Mouse (Mus musculus) liver, postnatal 0 days (tissue): ENCODE measurements around the gene Cers5. TPM values are rescaled to one million over a fixed set of nuclear protein-coding genes. Genes with fewer than 3 reads are reported as not detected.
"Not testable (repeated sequence)": the region's sequence is repeated elsewhere in the genome, so short reads cannot be mapped to it uniquely, and the experiment has no call there.

Experiments used
- ATAC-seq: fragments of 200-750 bp; cut with Nextera tagmentation; 2 replicates; pipeline ENCODE4 v1.8.0; 2017; ENCODE audit warnings: mild to moderate bottlenecking, moderate library complexity
- DNase-seq: peaks from one replicate; pipeline ENCODE4 v3.0.0-alpha.2; 2016
- H3K27ac ChIP-seq: fragments of 300-500 bp; sonication (generic); 2 replicates; pipeline ENCODE4 v1.5.1; 2014; ENCODE audit warnings: antibody characterized with exemption, moderate library complexity, mild to moderate bottlenecking, low read depth
- H3K27me3 ChIP-seq: fragments of 300-500 bp; sonication (generic); 2 replicates; pipeline ENCODE4 v1.6.1; 2014; ENCODE audit warnings: low read length, control low read depth, mixed read lengths; ENCODE audit not compliant: insufficient read depth
- H3K36me3 ChIP-seq: fragments of 300-500 bp; sonication (generic); replicated peaks from 2 replicates; pipeline ENCODE4 v1.6.1; 2014; ENCODE audit warnings: mild to moderate bottlenecking, control low read depth, low read length, moderate library complexity, mixed read lengths; ENCODE audit not compliant: insufficient read depth
- H3K4me1 ChIP-seq: fragments of 300-500 bp; sonication (generic); 2 replicates; pipeline ENCODE4 v1.6.1; 2014; ENCODE audit warnings: antibody characterized with exemption, mild to moderate bottlenecking, control low read depth; ENCODE audit not compliant: insufficient read depth
- H3K4me2 ChIP-seq: fragments of 300-500 bp; sonication (generic); 2 replicates; pipeline ENCODE4 v1.6.1; 2014; ENCODE audit warnings: low read depth, mild to moderate bottlenecking, low read length, moderate library complexity, mixed read lengths
- H3K4me3 ChIP-seq: fragments of 300-500 bp; sonication (generic); 2 replicates; pipeline ENCODE4 v1.5.1; 2014; ENCODE audit warnings: low read depth, low read length
- H3K9ac ChIP-seq: fragments of 300-500 bp; sonication (generic); replicated peaks from 2 replicates; pipeline ENCODE4 v1.6.1; 2014; ENCODE audit warnings: mild to moderate bottlenecking, moderate library complexity
- H3K9me3 ChIP-seq: fragments of 300-500 bp; sonication (generic); 2 replicates; pipeline ENCODE4 v1.6.1; 2016; ENCODE audit warnings: mild to moderate bottlenecking, control low read depth, low read length, mixed read lengths
- CTCF ChIP-seq: sonication (generic); IDR thresholded peaks from 2 replicates; pipeline ENCODE4 v1.5.1; 2016; ENCODE audit warnings: antibody characterized with exemption, low read depth
- EP300 ChIP-seq: IDR thresholded peaks from 2 replicates; pipeline ENCODE4 v1.6.1; 2016; ENCODE audit warnings: antibody characterized with exemption, low read depth, mild to moderate bottlenecking
- WGBS: fragments of 180-500 bp; shearing (Covaris S2); extraction: QIAGEN DNeasy Blood & Tissue Kit; methylation state at CpG from one replicate; pipeline ENCODE4 v1.1.7; 2014; ENCODE audit not compliant: insufficient replicate concordance; 5-methylcytosine and 5-hydroxymethylcytosine counted together
- polyA plus RNA-seq: library from polyadenylated mRNA; unstranded; fragments of >200 nt; fragmentation: Nextera tagmentation; extraction: Ambion mirVana; gene quantifications from 2 replicates; pipeline ENCODE4 v1.2.1, GENCODE M21; 2015

Gene Cers5
- polyA plus RNA-seq, result 6.7 and 7.0 TPM in 2 replicates

DNA sequence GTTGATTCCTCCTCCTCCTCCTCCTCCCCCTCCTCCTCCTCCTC, at the start of gene Cers5:
Gene Cers5, minus strand, starts transcription at position 5 of the 44 bp plus-strand sequence.
- Histone ChIP-seq H3K4me3 (peak within 1 kb of the TSS; percentile 75), H3K9ac (peak within 1 kb of the TSS; percentile 69), H3K27ac (peak within 1 kb of the TSS; percentile 69), H3K4me2 (peak within 1 kb of the TSS; percentile 91)
- H3K9me3 ChIP-seq, ATAC-seq, DNase-seq, H3K36me3 ChIP-seq, H3K4me1 ChIP-seq, H3K27me3 ChIP-seq: not testable (repeated sequence)

DNA sequence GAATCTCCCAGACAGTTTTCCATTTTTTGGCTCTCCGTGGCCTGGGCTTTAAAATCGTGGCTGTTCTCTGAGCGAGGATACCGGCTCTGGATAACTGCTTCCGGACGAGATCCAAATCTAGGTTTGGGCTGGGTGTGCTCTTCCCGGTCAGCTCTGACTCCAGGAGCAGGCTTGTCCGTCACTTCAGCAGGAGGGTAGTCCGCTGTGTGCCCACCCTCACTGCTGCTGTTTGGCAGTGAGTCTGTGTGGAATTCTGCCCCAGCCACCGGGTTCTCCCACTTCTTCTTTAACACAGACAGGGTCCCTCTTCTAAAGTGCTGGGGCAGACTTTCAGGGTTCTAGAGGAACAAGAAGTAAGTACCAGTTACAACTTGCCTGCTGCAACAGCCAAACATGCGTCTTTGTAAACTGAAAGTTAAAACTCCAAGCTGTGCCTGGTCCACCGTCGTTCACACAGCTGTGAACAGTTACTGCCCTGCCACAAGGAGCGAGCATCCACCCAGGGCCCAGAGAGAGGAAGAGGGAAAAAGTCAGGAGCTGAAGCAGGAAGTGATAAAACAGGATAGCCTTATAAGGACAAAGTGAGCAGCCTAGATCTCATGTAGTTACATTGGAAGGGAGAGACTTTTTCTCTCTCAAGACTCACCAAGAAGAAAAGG, 47.1 kb upstream of the Cers5 start:
- Histone ChIP-seq H3K9ac (peak overlapping the region; percentile 5), H3K9me3 (no peaks in the 10 kb centered on the region), H3K4me1 (no peaks in the 10 kb centered on the region), H3K4me2 (peak overlapping the region; percentile 65), H3K27ac (peak overlapping the region; percentile 61), H3K36me3 (peaks cover 7% of the 10 kb centered on the region; the same call in 1 of the 2 replicates), H3K27me3 (no peaks in the 10 kb centered on the region), H3K4me3 (peak overlapping the region; percentile 39)
- TF ChIP-seq CTCF (no peak), EP300 (no peak)
- no peak for ATAC-seq
- no peak for DNase-seq
- WGBS, result 40% methylated on average over 14 of the region's 14 CpGs

DNA sequence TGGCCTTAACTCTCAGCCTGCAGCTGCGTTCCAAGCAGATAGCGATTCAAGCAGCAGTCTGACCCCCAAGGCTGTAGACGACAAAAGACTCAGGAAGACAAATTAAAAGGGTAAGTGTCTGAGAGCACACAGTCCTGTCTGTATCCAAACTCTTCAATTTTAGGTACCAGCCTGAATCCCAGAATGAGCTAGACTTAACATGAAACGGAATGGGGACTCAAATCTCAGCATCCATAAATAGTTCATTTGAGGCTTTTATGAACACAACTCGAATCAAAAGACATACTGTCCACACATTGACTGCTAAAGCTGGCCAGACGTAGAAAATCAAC, 46.4 kb upstream of the Cers5 start:
- H3K9ac ChIP-seq, result peak overlapping the region; percentile 5; the same call in 1 of the 2 replicates
- peak overlapping the region; percentile 65 for H3K4me2 ChIP-seq
- no peaks in the 10 kb centered on the region for H3K9me3 ChIP-seq
- ATAC-seq (no peak), DNase-seq (no peak)
- peaks cover 7% of the 10 kb centered on the region; the same call in 1 of the 2 replicates for H3K36me3 ChIP-seq
- TF ChIP-seq CTCF, result no peak
- no peak for TF ChIP-seq EP300
- peak overlapping the region; percentile 61 for H3K27ac ChIP-seq
- H3K27me3 ChIP-seq, result no peaks in the 10 kb centered on the region
- WGBS, result 41% methylated on average over 6 of the region's 6 CpGs
- H3K4me1 ChIP-seq, result no peaks in the 10 kb centered on the region
- H3K4me3 ChIP-seq, result peak overlapping the region; percentile 39

DNA sequence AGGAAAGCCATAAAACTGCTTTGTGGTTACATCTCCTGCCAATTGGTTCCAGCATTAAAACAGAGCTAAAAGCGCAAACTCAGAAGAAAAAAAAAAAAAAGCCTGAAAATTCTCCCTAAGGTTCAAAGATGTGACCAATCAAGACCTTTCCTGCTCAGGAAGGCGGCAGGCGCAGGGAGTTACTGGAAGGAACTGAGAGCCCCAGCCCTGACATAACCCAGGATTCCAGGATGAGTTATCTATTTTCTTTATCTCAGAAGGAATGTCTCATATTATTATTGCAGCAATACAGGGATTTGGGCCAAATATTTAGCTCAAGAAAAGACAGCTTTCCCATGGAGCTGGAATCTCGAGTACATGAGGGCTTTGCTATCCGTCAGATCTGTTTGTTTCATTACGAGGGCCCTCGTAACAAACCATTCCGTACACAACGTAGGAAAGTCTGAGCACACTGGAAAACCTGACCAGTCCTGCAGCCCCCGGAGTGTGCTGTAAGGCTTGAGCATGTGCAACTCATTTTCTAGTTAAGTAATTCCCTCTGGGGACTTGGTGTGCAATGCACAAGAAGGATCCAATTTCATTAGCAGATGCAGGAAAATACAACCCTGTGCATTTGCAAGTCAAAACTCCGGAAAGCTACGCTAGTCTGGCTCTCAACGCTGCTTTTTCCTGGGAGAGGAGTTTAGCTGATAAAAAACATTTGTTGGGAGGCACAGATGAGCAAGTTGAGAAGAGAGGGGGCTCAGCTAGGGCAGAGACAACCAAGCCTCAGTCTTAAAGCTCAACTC, 45.8 kb upstream of the Cers5 start:
- Histone ChIP-seq H3K4me3 (peak overlapping the region; percentile 39), H3K36me3 (peaks cover 7% of the 10 kb centered on the region), H3K9ac (peak overlapping the region; percentile 4; the same call in 1 of the 2 replicates), H3K9me3 (no peaks in the 10 kb centered on the region), H3K27ac (peak overlapping the region; percentile 61), H3K27me3 (no peaks in the 10 kb centered on the region), H3K4me1 (no peaks in the 10 kb centered on the region), H3K4me2 (peak overlapping the region; percentile 65)
- no peak for ATAC-seq
- DNase-seq, result no peak
- 42% methylated on average over 13 of the region's 13 CpGs for WGBS
- TF ChIP-seq CTCF, result no peak
- TF ChIP-seq EP300, result no peak

DNA sequence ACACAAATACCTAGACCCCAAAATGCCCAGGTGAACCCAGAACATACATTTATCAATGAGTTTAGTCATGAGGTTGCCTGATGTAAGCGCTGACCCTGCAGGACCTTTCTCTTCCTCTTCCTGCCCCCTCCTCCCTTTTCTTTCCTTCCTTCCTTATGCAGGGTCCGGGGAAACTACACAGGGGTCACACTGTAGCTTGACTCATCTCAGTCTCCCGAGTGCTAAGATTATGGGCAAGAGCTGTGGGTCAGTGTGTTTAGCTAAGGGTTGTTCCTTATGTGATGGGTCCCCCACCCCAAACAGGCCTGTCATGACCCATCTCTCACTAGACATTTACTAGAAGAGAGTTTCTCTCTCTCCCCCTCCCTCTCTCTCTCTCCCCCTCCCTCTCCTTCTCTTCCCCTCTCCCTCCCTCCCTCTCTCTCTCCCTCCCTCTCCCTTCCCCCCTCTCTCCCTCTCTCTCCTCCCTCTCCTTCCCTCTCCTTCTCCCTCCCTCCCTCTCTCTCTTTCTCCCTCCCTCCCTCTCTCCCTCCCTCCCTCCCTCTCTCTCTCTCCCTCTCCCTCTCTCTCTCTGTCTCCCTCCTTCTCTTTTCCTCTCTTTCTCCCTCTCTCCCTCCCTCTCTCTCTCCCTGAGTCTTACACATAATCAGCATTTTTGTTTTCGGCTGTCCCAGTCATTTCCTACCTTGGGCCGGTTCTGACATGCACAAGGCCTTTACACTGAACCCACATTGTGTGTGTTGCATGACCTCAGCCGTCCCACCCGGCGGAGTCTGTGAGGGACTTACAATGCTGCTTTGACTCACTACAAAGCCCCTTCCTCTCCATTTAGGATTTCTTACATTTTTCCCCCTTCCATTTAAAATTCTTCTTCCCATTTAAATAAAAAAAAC, 44.9 kb upstream of the Cers5 start:
- Histone ChIP-seq H3K9me3 (no peaks in the 10 kb centered on the region), H3K4me1 (no peaks in the 10 kb centered on the region), H3K27me3 (no peaks in the 10 kb centered on the region), H3K9ac (no peak overlapping the region), H3K36me3 (peaks cover 7% of the 10 kb centered on the region), H3K4me3 (0 out of 2 replicates have a peak overlapping the region, but pooled peaks have one; percentile 39), H3K27ac (peak overlapping the region; percentile 61; the same call in 1 of the 2 replicates), H3K4me2 (peak overlapping the region; percentile 65)
- no peak for TF ChIP-seq EP300
- TF ChIP-seq CTCF, result no peak
- ATAC-seq (no peak), DNase-seq (no peak)
- 54% methylated on average over 8 of the region's 8 CpGs for WGBS

DNA sequence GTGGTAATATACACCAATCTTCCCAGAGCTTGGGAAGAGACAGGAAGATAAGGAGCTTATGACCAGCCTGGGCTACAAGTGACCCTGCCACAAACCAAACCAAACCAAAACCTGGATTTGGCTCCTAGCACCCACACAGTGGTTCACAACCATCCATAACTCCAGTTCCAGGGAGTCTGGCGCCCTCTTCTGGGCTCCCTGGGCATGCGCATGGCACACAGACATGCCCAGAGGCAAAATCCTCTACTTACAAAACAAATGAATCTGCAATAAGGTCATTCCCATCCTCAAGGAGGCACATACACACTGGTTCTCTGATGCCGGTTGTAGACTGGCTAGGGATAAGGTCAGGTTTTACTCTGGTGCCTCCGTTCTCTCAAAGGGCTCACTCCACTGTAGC, 43.3 kb upstream of the Cers5 start:
- no peak for DNase-seq
- Histone ChIP-seq H3K4me2 (no peak overlapping the region), H3K4me1 (no peaks in the 10 kb centered on the region), H3K27me3 (no peaks in the 10 kb centered on the region), H3K9me3 (no peaks in the 10 kb centered on the region), H3K9ac (no peak overlapping the region), H3K4me3 (no peak overlapping the region), H3K27ac (no peak overlapping the region), H3K36me3 (peaks cover 7% of the 10 kb centered on the region)
- WGBS, result 84% methylated on average over 4 of the region's 4 CpGs
- TF ChIP-seq CTCF (peak; percentile 47), EP300 (no peak)
- ATAC-seq, result no peak
